Mouse (Mus musculus): Measurements from ENCODE around the gene BC030870. TPM values are rescaled to one million over a fixed set of nuclear protein-coding genes. Genes with fewer than 3 reads are reported as not detected.

Gene BC030870
- polyA plus RNA-seq, 1 experiment from 2014 or later, result not detected

DNA sequence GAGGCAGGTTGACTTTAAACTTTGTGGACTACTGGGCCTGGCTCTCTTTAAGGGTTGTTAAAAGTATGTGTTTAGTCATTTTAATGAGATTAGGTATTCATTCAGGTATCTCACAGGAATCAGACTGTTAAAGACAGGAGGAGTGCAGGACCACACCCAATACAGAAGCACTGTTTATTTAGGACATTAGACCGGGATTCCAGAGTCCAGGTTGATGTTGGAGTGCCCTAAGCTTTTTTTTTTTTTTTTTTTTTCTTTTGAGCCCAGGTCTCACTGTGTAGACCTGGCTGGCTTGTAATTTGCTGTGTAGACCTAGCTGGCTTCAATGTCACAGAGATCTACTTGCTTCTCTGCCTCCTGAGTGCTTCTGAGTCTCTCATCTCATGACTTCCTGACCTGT, 3.3 kb downstream of the BC030870 start:
- Histone ChIP-seq H3K36me3 (ENCODE audit: control insufficient read depth, insufficient read depth, low read length) (no peaks in the 10 kb centered on the region), H3K27ac (ENCODE audit: low read depth, low read length) (no peak overlapping the region), H3K4me3 (ENCODE audit: low read depth, low read length) (no peak overlapping the region), H3K4me2 (no peak overlapping the region), H3K9me3 (ENCODE audit: control insufficient read depth, low read length) (no peaks in the 10 kb centered on the region), H3K27me3 (replicated peaks; ENCODE audit: control insufficient read depth, insufficient read depth, low read length) (no peaks in the 10 kb centered on the region), H3K9ac (ENCODE audit: low read depth, low read length) (no peak overlapping the region), H3K4me1 (replicated peaks; ENCODE audit: control insufficient read depth, insufficient read depth, low read length) (no peaks in the 10 kb centered on the region)
- ATAC-seq (replicated peaks; ENCODE audit: low FRiP score), result no peak
- WGBS, result 76% methylated on average over 1 of the region's 1 CpGs
- no peak for DNase-seq (ENCODE audit: low spot score)

DNA sequence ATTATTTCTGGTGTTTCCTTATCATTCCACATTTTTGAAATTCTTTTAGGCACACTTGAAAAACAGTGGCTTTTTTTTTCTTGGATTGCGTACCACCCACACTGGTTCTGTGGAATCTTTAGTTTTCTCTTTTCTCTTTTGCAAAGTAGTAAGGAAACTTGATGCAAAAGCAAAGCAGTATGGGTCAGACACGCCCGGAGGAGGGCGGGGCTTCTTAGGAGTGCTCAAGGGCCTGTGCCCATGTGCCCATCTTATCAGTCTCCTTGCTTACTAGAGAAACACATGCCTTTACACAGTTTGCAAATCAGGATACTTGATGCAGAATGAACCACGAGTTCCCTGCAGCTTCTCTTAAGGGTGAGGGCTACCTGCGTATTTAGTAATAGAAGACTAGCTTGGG, 17.3 kb downstream of the BC030870 start:
- no peak overlapping the region for H3K4me3 ChIP-seq (ENCODE audit: low read depth, low read length)
- H3K4me1 ChIP-seq (replicated peaks; ENCODE audit: control insufficient read depth, insufficient read depth, low read length), result no peaks in the 10 kb centered on the region
- H3K27ac ChIP-seq (ENCODE audit: low read depth, low read length), result no peak overlapping the region
- H3K9ac ChIP-seq (ENCODE audit: low read depth, low read length), result no peak overlapping the region
- H3K27me3 ChIP-seq (replicated peaks; ENCODE audit: control insufficient read depth, insufficient read depth, low read length), result no peaks in the 10 kb centered on the region
- H3K36me3 ChIP-seq (ENCODE audit: control insufficient read depth, insufficient read depth, low read length), result no peaks in the 10 kb centered on the region
- DNase-seq (ENCODE audit: low spot score), result no peak
- H3K9me3 ChIP-seq (ENCODE audit: control insufficient read depth, low read length), result no peaks in the 10 kb centered on the region
- 75% methylated on average over 6 of the region's 6 CpGs for WGBS
- H3K4me2 ChIP-seq, result no peak overlapping the region
- ATAC-seq (replicated peaks; ENCODE audit: low FRiP score), result no peak

DNA sequence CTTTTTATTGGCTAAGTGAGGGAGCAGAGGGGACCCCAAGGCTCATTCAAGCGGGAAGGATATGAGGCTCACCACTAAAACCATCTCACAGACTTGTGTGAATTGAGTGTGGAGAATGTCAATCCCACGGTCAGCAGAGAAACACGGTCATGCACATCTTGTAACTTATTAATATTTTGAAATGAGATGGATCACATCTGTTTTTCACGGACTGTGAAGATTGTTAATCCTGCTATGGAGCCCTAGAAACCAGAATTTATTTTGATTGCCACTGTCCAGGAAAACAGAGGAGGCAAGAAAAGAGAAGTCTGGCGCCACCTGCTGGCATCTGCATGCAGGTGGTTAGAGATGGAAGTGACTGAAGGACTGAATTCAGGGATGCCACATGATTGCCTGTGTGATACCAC, 19.1 kb downstream of the BC030870 start:
- no peaks in the 10 kb centered on the region for H3K9me3 ChIP-seq (ENCODE audit: control insufficient read depth, low read length)
- H3K27me3 ChIP-seq (replicated peaks; ENCODE audit: control insufficient read depth, insufficient read depth, low read length), result no peaks in the 10 kb centered on the region
- ATAC-seq (replicated peaks; ENCODE audit: low FRiP score), result no peak
- H3K27ac ChIP-seq (ENCODE audit: low read depth, low read length), result no peak overlapping the region
- no peak overlapping the region for H3K9ac ChIP-seq (ENCODE audit: low read depth, low read length)
- H3K4me1 ChIP-seq (replicated peaks; ENCODE audit: control insufficient read depth, insufficient read depth, low read length), result no peaks in the 10 kb centered on the region
- WGBS, result 37% methylated on average over 5 of the region's 5 CpGs
- no peaks in the 10 kb centered on the region for H3K36me3 ChIP-seq (ENCODE audit: control insufficient read depth, insufficient read depth, low read length)
- H3K4me2 ChIP-seq, result no peak overlapping the region
- DNase-seq (ENCODE audit: low spot score), result no peak
- no peak overlapping the region for H3K4me3 ChIP-seq (ENCODE audit: low read depth, low read length)

DNA sequence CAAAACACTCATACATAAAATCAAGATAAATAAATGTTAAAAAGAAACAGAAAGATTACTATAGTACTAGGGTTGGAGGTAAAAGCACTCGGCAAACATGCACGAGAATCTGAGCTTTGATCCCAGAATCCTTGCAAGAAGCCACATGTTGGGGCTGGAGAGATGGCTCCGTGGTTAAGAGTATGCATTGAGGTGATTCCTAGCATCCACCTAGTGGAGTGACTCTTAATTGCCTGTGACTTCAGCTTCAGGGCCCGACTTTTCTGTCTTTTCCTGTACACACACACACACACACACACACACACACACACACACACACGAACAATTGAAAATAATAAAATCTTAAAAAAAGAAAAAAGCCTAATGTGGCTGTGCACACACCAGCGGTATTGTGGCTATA, 20.4 kb downstream of the BC030870 start:
- Histone ChIP-seq H3K4me1 (replicated peaks; ENCODE audit: control insufficient read depth, insufficient read depth, low read length) (no peaks in the 10 kb centered on the region), H3K9ac (ENCODE audit: low read depth, low read length) (no peak overlapping the region), H3K4me3 (ENCODE audit: low read depth, low read length) (no peak overlapping the region), H3K36me3 (ENCODE audit: control insufficient read depth, insufficient read depth, low read length) (no peaks in the 10 kb centered on the region), H3K9me3 (ENCODE audit: control insufficient read depth, low read length) (no peaks in the 10 kb centered on the region), H3K27me3 (replicated peaks; ENCODE audit: control insufficient read depth, insufficient read depth, low read length) (no peaks in the 10 kb centered on the region), H3K27ac (ENCODE audit: low read depth, low read length) (no peak overlapping the region), H3K4me2 (no peak overlapping the region)
- WGBS, result 74% methylated on average over 6 of the region's 6 CpGs
- DNase-seq (ENCODE audit: low spot score) (no peak), ATAC-seq (replicated peaks; ENCODE audit: low FRiP score) (no peak)

DNA sequence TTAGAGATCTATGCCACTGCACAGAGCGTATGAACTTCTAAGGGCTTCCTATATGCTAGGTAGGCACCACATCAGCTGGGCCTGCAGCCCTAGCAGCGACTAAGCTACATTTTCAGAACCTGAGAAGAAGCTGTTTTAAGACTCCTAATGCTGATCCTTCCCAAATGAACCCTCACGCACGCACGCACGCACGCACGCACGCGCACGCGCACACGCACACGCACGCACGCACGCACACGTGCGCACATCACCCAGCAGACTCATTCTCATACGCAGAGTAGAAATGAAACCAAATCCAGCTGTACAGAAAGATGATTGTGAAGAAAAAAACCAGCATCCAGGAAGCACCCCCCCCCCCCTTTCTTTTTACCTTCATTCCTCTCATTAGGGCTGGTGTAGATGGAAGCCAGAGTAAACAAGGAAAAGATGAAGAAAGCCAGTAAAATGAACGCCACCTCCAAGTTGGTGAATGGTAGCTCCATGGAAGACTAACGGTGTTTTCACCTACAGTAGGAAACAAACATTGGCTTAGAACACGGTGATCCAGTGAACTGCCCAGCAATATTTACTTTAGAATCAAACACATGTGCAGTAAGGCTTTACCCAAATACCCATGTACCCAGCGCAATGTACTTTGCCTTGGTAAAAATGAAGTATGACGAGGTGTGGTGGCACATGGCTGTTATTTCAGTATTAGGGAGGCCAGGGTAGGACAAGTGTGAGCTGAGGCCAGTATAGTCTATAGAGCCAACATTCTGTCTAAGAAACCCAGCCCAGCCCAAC, 21.2 kb downstream of the BC030870 start:
- ATAC-seq (replicated peaks; ENCODE audit: low FRiP score), result no peak

DNA sequence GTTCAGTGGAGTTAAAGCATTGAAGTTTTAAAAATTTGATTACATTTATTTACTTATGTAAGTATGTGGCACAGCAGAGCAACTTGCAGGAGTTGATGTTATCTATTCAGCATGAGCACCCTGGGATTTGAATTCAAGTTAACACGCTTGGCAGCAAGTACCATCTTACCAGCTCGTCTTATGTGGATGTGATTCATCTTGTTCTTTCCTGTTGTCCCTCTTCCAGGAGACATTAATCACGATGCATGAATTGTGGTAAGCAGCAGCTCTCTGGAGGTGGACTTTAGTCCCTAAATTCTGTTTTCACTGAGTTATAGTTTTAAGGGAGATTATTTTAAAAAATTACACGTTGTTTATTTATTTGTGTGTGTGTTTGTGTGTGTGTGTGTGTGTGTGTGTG, 25.3 kb downstream of the BC030870 start:
- 54% methylated on average over 4 of the region's 4 CpGs for WGBS
- H3K9me3 ChIP-seq (ENCODE audit: control insufficient read depth, low read length), result no peaks in the 10 kb centered on the region
- no peaks in the 10 kb centered on the region for H3K4me1 ChIP-seq (replicated peaks; ENCODE audit: control insufficient read depth, insufficient read depth, low read length)
- DNase-seq (ENCODE audit: low spot score) (no peak), ATAC-seq (replicated peaks; ENCODE audit: low FRiP score) (no peak)
- no peak overlapping the region for H3K27ac ChIP-seq (ENCODE audit: low read depth, low read length)
- no peaks in the 10 kb centered on the region for H3K36me3 ChIP-seq (ENCODE audit: control insufficient read depth, insufficient read depth, low read length)
- H3K9ac ChIP-seq (ENCODE audit: low read depth, low read length), result no peak overlapping the region
- H3K4me2 ChIP-seq, result no peak overlapping the region
- H3K27me3 ChIP-seq (replicated peaks; ENCODE audit: control insufficient read depth, insufficient read depth, low read length), result no peaks in the 10 kb centered on the region
- H3K4me3 ChIP-seq (ENCODE audit: low read depth, low read length), result no peak overlapping the region

More for the DNA sequence above, 21.2 kb downstream of the BC030870 start:
- Histone ChIP-seq H3K4me2 (no peak overlapping the region), H3K27ac (ENCODE audit: low read depth, low read length) (no peak overlapping the region), H3K9ac (ENCODE audit: low read depth, low read length) (no peak overlapping the region), H3K4me3 (ENCODE audit: low read depth, low read length) (no peak overlapping the region), H3K36me3 (ENCODE audit: control insufficient read depth, insufficient read depth, low read length) (no peaks in the 10 kb centered on the region), H3K9me3 (ENCODE audit: control insufficient read depth, low read length) (no peaks in the 10 kb centered on the region), H3K4me1 (replicated peaks; ENCODE audit: control insufficient read depth, insufficient read depth, low read length) (no peaks in the 10 kb centered on the region), H3K27me3 (replicated peaks; ENCODE audit: control insufficient read depth, insufficient read depth, low read length) (no peaks in the 10 kb centered on the region)
- WGBS, result 92% methylated on average over 25 of the region's 25 CpGs
- no peak for DNase-seq (ENCODE audit: low spot score)

DNA sequence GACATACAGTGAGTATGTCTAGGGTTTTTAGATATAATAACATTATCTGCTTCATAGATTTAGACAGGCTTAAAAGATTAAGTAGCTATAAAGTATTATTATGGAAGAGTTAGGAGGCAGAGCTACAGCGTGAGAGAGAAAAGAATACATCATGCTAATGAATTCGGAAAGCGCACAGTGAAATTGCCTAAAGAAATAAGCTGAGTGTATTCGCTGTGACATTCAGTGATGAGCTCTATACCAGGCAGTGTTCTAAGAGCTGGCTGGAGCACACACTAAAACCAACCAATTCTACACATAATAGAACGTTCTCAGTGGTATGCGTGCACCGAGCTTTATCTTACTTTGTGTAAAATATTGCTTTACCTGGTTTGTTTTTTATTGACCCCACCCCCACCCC, 25.7 kb downstream of the BC030870 start:
- no peak for ATAC-seq (replicated peaks; ENCODE audit: low FRiP score)
- no peaks in the 10 kb centered on the region for H3K4me1 ChIP-seq (replicated peaks; ENCODE audit: control insufficient read depth, insufficient read depth, low read length)
- 84% methylated on average over 7 of the region's 7 CpGs for WGBS
- H3K4me3 ChIP-seq (ENCODE audit: low read depth, low read length), result no peak overlapping the region
- no peak overlapping the region for H3K27ac ChIP-seq (ENCODE audit: low read depth, low read length)
- H3K9ac ChIP-seq (ENCODE audit: low read depth, low read length), result no peak overlapping the region
- H3K9me3 ChIP-seq (ENCODE audit: control insufficient read depth, low read length), result no peaks in the 10 kb centered on the region
- H3K36me3 ChIP-seq (ENCODE audit: control insufficient read depth, insufficient read depth, low read length), result no peaks in the 10 kb centered on the region
- DNase-seq (ENCODE audit: low spot score), result no peak
- H3K27me3 ChIP-seq (replicated peaks; ENCODE audit: control insufficient read depth, insufficient read depth, low read length), result no peaks in the 10 kb centered on the region
- H3K4me2 ChIP-seq, result no peak overlapping the region

DNA sequence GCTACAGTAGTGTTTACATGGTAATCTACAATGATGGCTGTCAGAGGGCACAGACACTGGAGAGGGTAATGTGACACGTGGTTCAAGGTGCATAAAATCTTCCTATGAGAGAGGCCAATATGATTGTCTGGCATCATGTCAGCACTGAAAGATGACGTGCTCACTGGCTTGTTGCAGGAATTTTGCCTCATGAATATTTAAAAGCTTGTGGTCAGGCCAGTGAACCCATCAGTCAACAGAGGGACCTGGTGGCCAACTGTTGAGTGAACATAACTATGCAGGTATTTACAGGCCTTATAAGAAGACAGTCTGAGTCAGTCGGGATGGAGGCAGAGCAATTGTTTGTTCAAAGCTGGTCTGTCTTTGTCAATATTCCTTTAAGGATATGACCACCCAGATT, 29.6 kb downstream of the BC030870 start:
- no peak overlapping the region for H3K4me2 ChIP-seq
- H3K27ac ChIP-seq (ENCODE audit: low read depth, low read length), result no peak overlapping the region
- 55% methylated on average over 3 of the region's 3 CpGs for WGBS
- H3K9me3 ChIP-seq (ENCODE audit: control insufficient read depth, low read length), result no peaks in the 10 kb centered on the region
- H3K36me3 ChIP-seq (ENCODE audit: control insufficient read depth, insufficient read depth, low read length), result no peaks in the 10 kb centered on the region
- H3K9ac ChIP-seq (ENCODE audit: low read depth, low read length), result no peak overlapping the region
- ATAC-seq (replicated peaks; ENCODE audit: low FRiP score), result no peak
- no peak overlapping the region for H3K4me3 ChIP-seq (ENCODE audit: low read depth, low read length)
- no peaks in the 10 kb centered on the region for H3K27me3 ChIP-seq (replicated peaks; ENCODE audit: control insufficient read depth, insufficient read depth, low read length)
- H3K4me1 ChIP-seq (replicated peaks; ENCODE audit: control insufficient read depth, insufficient read depth, low read length), result no peaks in the 10 kb centered on the region
- no peak for DNase-seq (ENCODE audit: low spot score)

DNA sequence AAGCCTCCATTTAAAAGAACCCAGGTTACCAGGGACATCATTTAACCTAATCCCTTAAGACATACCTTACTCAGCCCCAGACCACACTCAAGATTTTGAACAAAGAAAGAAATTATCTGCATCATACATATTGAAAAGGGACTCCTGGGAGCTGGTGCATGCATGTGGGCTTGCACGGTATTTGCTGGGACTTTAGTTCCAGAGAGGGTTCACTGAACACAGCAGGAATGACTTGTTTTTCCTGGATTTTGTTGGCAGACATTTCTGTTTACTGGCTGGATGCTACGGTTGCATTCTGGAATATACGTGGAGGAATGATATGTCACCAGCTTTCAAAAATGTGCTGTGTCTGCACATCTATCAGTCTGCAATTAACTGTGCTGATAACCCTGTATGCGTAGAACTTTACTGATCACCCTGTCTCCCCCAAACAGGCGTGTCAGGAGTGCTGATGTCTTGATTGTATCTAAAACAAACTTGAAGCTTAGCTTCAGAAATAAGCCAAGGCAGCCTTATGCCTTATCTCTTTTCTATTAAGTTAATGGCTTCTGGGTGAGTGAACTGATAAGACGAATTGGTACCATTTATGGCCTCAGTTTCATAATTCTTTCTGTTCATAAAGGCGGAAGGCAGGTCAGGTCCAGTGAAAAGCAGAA, 31.5 kb downstream of the BC030870 start:
- Histone ChIP-seq H3K4me1 (replicated peaks; ENCODE audit: control insufficient read depth, insufficient read depth, low read length) (no peaks in the 10 kb centered on the region), H3K9me3 (ENCODE audit: control insufficient read depth, low read length) (no peaks in the 10 kb centered on the region), H3K27ac (ENCODE audit: low read depth, low read length) (no peak overlapping the region), H3K4me3 (ENCODE audit: low read depth, low read length) (no peak overlapping the region), H3K27me3 (replicated peaks; ENCODE audit: control insufficient read depth, insufficient read depth, low read length) (no peaks in the 10 kb centered on the region), H3K4me2 (no peak overlapping the region), H3K36me3 (ENCODE audit: control insufficient read depth, insufficient read depth, low read length) (no peaks in the 10 kb centered on the region), H3K9ac (ENCODE audit: low read depth, low read length) (no peak overlapping the region)
- ATAC-seq (replicated peaks; ENCODE audit: low FRiP score), result no peak
- DNase-seq (ENCODE audit: low spot score), result no peak
- 48% methylated on average over 7 of the region's 7 CpGs for WGBS

All from liver, embryonic 11.5 days (tissue).